Mouse (Mus musculus) CD4-positive helper T cell, adult 2 months (primary cell): ENCODE data around the gene Coro1a.

Experiments
- DNase-seq: peaks from one replicate; pipeline ENCODE4 v3.0.0-alpha.2; 2012; ENCODE audit warnings: low read depth, missing footprints, low spot score

Coro1a gene

DNA sequence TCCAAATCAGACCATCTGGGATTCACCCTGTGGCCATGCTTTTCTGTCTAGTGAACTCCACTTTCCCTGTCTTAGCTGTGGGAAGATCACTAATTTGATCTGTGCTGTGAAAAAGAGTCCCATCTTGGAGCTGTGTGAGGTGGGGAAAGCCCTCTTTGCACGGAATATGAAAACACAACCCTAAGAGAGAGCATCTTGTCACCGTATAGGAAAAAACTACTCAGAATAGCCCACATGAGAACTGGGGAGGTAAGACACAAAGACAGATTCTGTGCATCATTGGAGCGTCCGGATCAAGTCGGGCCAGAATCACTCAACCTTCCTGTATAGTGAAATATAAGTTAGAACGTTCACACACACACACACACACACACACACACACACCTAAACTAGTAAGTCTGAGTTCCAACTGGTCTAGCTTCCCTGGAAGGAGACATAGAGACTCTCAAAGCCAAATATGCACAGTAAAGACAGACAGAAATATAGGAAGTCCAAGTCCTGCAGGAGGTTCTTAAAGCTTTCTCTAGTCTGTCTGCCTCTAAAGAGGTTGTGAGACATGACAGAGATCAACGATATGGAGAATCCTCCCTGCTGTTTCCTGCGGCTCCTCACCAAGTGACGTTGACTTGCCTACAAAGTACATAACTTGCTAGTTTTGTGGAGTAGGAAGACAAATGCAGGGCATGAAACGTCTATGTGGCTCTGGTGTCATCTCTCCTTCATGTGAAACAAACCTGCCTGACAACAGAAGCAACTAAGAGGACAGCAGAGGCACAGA is 777 bp upstream of the Coro1a start:
- DNase-seq: peak; percentile 68

DNA sequence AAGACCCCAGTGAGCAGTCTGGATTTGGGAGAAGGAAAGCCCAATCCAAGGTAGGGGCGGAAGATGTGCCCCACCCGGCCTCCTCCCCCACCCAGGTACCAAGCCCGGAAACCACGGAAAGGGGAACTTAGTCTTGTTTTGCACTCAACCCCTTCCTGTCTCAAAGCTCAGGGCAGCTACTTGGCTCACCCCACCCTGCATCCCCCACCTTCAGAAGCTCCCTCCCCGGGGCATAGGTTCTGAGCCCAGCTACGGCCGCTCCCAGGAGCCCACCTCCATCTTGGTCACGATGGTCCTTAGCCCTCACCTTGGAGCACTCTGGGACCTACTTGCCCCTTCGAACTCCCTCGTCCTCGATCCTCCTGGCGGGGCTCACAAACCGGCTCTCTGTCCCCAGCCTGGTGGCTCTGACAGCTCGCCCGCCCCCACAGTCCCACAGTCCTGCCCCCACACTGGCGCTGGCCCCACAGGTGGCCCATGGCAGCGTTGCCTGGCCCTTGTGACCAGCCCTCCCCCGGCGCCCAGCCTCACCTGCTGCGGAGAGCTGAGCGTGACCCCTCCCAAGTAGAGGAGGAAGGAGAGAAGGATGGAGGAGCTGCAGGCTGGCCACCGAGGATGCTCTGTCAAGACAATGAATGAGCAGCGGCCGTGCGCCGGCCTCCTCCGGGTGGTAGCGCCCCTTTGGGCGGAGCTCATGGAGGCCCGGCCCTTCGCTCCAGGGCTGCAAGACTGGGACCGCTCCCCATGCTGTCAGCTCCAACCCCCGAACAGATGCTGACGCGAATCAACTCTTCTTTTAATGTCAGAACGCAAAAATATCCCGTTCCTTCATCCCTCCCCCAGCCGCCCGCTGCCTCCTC is 3.2 kb downstream of the Coro1a start:
- DNase-seq: peak; percentile 91

DNA sequence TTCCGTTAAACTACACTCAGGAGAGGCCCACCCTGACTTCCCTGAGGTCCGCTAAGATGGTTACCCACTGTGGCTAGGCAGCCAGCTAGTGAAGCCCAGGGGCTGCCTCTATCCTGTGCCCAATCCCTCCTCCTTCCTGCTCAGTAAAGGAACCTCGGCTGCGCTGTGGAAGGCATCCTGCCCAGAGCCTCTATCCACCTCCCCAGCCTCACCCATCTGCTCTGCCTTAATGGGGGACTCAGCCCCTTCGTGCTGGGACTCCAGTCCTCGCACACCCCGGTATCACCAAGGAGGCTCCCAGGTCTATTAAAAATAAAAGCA is 3.9 kb downstream of the Coro1a start:
- no peak for DNase-seq

DNA sequence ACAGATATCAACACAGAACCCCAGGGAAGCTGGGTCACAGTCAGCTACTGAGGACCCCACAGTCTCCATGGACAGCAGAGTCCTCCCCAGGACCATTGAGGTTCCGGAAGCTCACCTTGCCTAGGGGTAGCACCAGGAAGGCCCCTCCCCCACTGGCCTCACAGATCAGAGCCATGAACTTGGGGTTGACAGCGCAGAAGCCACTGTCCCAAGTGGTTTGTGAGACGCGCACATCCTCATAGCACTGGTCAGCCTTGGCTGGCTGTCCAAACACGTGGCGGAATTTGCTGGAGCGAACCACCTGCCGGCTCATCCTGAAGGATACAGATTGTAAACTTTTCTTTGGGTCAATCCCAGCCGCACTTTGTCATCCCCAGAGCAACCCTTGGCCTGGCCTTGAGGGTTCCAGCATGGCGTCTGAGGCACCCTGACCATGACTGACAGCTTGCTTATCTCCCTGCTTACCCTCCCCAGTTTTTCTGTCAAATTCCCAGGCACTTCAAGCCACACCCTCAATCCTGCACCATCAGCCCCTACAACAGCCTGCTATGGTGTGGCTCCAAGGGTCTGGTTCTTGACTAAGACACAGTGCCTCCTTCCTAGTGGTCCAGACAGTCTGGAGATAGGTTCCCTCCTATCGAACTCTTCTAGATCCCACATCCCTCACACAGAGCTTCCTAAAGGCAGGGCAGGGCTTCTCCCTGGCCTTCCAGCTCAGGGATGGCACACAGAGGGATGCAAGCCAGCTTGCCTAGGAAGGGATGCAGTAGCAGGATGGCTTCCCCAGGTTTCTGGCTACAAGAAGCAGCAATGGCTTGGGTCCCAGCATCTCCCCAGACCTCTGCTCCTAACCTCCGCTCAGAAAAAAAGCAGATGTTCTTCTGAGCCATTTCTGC is 4.5 kb downstream of the Coro1a start:
- peak; percentile 71 for DNase-seq

DNA sequence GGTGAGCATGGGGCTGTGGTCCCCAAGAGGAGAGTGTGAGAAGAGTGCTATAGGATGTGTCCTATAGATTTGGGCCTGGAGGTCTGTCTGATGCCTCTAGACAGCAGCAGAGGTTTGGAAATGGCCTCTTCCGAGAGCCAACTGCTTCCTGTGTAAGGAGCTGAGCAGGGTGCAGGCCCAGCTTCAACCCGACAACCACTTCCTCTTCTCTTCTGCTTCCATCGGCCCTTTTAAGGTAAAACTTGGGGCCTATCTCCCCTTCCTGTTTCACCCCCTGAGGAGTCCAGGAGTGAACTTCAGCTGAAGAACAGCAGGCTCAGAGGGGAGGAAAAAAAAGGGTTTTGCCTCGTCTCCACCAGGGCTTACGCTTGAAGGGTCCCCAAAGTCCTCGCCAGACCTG is 5.2 kb downstream of the Coro1a start:
- DNase-seq: peak; percentile 91

DNA sequence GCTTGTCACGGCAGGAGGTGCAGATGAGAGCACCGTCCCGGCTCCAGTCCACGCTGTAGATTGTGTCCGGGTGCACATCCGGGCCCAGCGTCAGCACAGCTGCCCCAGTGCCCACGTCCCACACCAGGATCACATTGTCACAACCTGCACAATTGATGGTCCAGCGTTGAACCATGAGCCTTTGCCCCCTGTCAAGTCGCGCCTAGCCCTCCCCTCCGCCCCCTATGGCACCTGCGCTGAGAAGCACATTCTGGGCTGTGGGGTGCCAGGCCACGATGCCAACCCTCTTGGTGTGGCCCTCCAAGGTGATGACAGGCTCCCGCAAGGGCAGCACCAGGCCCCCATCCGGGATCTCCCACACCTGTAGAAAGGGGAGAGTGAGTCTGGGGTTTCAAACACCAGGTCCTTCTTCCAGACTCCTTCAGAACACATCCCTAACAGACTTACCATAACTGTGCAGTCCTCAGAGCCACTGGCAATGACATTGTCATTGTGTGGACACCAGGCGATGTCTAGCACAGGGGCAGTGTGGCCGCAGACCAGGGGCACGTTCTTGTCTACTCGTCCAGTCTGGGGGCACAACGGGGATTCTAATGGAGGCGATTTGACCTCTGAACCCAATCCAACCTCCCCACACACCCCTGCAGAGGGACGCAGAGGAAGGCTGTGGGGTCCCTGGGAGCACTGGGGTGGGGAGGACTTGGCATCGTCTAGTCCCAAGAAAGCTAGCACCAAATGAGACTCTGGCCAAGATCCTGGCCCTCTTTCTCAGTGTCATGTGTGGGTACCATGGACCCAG is 5.8 kb downstream of the Coro1a start:
- DNase-seq: no peak

DNA sequence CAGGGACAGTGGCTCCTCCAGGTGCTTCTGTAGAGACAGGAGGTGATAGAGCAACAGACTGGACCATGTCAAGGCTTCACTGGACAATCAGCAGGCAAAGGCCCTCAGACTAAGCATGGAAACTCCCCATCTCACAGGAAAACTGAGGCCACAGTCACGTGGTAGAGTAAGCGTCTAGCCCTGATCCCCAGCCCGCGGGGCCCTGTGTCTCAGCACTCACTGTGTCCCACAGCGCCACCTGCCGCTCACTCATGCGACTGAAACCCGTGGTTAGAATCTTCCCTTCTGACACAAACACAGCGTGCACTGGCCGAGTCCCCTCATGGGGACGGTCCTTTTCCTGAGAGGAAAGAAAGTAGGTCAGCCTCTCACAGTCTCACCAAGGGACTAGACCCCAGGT is 6.5 kb downstream of the Coro1a start:
- DNase-seq: peak; percentile 94

DNA sequence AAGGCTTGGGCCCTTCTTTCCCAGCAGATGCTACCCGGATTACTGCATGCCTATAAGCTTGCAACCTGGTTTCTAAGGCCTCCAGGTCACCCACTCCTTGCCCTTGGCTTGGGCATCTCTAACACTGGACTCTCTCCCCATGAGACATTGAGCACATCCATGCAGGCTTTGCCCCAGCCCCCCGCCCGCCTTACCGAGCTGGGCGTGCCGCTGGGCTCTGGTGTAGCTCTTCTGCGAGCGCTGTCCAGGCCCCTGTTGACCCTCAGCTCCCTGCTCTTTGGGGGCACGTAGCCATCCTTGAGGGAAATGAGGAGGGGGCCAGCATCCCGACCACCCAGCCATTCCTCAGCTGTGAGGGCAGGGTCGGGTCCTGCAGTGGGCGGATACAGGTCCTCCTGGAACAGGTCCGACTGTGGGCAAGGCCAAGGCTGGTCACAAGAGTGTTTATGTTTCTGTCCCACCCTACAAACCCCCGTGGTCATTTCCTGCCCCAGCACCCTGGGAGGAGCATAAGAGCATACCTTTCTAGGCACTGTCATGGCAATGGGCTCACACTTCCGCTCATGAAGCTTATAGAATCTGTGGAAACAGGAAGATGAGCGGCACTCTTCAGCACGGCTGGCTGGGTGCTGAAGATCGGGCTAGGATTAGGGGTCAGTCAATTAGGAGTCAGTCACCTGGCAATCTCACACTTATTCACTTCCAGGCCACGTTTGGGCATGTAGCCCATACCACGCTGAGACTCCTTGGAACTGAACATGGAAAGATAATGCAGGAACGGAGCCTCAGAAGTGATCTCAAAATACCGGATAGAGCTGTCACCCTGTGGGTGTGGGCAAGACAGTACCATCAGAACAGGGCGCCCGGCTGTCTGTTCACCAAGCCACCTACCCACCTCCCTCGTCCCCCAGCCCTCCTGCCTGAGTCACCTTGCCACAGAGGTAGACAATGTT is 7.2 kb downstream of the Coro1a start:
- peak; percentile 39 for DNase-seq

DNA sequence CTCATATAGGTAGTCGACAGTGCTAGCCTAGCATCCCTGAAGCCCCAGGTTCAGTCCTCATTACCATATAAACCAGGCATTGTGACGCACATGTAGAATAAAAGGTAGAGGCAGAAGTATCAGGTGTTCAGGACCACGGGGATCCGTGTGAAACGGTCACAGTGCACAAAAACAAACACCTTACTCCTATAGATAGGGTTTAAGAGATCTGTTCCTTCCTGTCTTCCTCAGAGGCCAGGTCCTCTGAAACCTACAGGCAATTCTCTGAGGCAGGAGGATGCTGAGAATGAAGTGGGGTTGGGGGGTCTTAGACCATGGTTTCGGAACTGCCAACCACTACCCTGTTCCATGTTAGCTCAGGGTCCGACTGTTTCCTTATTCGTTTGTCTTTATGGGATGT is 9.7 kb downstream of the Coro1a start:
- DNase-seq: peak; percentile 61

DNA sequence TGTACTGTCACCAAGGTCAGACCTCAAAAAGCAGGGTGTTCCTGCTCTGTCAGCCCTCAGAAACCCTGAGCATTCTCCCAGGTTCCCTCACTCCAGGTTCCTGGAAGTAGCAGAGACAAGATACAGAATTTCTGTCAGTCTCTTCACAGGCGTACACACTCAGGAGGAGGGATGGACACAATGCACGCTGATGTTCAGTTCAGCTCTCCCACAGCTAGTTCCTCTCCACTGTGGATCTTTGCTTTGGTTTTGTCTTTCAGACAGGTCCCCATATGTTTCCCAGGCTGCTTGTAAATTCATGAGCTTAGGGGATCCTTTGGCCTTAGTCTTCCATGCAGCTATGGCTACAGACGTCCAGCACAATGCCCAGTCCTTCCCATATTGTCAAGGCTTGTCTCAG is 10.7 kb downstream of the Coro1a start:
- peak; percentile 23 for DNase-seq

DNA sequence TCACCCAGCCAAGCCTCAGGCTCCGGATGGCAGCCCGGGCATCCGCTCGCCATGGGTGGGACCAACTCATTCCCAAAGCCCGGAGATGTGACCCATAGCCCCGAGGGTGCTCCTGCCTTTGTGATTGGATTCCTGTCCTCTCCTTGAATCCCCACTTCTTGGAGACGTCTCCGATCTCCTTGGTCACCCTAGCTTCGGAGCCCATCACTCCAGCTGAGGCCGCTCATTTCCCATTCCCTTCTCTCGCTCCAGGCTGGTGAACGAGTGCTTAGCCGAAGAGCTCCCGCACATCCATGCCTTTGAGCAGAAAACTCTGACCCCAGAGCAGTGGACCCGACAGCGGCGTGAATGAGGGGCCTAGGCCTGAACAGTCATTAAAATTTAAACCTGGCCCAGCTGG is 11.3 kb downstream of the Coro1a start:
- DNase-seq: no peak

DNA sequence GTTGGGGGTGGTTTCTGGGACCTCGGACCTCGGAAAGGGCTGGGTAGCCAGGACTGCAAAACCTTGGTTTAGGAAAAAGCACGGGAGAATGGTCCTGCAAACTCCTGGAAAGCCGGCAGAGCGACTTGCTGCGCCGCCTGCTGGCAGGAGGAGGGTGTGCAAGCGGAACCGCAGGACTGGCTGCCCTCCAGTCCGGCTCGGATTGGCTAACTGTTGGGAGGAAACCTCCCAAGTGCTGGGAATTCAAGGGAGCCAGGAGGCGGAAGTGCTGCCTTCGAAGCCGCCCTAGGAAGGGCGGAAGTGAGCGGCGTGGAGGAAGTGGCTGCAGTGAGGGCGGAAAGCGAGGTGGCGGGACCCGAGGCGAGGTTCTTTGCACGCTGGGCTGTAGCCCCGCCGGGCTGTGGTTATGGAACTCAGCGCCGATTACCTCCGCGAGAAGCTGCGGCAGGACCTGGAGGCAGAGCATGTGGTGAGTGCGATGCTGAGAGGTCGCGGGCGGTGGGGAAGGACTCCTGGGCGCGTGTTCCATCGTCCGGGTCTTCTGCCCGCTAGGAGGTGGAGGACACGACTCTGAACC is 11.9 kb downstream of the Coro1a start, which contains the start of gene Slx1b:
Slx1b (minus strand) TSS at position 154 of the 577 bp plus-strand sequence.
- peak; percentile 97 for DNase-seq

DNA sequence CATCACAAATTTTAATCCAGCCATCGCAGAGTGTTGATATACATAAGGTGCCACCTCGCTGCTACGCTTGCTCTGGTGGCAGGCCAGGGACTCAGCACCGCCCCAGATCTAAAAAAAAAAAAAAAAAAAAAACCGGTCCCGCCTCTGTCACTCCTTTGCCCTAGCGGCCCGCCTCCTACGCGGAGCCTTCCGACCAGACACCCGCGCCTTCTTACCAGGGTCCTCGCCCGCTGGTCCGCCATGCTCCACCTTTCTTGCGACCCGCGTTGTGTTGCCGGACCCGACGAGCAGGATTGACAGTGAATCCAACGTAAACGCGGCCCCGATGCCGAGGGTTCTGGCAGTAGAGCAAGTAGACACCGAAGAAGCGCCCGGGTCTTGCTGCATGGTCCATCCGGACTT is 12.4 kb downstream of the Coro1a start, which contains the start of gene Bola2:
Bola2 (plus strand) TSS at position 192 of the 402 bp plus-strand sequence.
- DNase-seq: peak; percentile 92

DNA sequence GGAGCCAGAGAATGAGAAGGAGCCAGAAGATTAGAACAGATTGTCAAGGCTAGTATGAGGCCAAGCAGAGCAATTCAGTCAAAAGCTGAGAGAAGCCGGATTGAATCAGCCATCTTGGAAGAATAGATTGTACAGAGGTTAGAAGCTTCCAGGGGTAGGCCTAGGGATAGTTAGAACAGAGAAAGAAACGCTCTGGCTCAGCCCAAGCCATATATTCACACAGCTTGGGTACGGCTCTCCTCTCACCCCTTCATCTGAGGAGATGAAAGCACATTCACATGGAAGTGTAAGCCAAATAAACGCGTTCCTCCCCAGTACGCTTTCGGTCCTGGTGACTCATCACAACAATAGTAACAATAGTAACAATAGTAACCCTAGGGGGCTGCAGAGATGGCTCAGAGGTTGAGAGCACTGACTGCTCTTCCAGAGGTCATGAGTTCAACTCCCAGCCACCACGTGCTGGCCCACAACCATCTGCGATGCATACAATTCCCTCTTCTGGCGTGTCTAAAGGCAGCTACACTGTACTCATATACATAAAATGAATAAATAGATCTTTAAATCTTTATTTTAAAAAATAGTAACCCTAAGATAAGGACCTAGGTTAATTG is 13.0 kb downstream of the Coro1a start:
- DNase-seq: peak; percentile 12

DNA sequence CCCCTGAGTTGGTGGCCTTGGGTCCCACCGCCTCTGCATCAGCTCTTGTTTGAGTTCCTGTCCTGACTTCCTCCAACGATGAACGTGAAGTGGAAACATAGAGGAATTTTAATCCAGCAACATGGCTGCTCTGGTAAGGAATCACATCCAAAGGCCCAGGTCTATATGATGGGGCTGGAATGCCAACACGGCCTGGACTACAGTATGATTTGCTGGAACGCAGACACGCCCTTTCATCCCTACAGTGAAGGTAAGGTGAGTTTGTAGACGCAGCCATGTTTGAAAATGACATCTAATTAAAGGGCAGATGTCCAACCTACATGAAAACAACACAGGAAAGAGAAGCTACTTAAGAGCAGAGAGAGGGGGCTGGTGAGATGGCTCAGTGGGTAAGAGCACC is 13.8 kb downstream of the Coro1a start:
- no peak for DNase-seq

DNA sequence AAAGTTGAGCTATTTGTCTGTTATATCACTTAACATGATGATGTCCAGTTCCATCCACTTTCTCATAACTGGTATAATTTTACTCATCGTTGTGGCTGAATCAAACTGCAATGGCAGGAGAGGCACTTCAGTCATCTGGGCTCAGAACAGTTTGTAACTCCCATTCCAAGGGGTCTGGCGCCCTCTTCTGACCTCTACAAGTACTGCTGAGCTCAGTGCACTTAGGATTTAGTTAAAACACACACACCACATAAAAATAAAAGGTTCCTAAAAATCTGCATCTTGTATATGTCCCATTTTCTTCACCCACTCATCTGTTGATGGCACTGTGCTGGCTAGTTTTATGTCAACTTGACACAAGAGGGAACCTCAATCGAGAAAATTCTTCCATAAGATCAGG is 14.3 kb downstream of the Coro1a start:
- peak; percentile 88 for DNase-seq

DNA sequence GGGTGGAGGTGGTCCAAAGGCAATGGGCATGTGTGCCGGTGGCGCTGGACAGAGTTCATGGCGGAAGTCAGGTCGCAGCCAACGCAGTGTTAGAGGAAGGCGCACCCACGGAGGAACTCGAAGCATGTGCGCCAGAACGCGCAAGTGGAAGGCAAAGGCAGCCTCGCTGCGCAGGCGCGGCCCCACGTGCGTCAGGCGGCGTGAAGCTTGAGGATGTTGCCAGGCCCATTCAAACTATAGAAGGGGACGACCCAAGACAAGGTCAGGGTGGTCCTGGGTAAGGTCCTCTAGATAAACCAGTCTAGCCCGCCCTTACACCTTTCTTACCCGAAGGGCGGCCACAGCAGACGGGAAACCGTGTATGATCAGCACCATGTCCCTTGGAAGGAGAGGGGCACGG is 15.2 kb downstream of the Coro1a start:
- DNase-seq: no peak

DNA sequence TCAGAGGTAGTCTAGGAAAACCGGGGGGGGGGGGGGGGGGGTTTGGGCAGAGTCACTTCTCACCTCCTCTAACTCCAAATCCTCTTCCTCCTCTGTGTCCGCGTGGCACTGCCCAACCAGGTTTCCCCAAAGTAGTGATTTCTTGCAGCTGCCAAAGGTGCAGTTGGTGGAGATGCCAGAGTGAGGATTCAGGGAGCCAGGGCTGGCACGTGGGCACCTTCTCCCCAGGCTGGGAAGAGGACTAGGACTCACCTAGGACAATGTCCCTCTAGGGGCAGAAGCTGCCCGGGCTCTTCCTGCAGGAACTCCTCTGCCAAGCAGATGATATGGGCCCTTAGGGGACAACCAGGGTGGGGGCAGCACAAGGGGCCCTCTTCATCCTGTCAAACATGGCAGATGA is 15.9 kb downstream of the Coro1a start:
- DNase-seq: no peak

DNA sequence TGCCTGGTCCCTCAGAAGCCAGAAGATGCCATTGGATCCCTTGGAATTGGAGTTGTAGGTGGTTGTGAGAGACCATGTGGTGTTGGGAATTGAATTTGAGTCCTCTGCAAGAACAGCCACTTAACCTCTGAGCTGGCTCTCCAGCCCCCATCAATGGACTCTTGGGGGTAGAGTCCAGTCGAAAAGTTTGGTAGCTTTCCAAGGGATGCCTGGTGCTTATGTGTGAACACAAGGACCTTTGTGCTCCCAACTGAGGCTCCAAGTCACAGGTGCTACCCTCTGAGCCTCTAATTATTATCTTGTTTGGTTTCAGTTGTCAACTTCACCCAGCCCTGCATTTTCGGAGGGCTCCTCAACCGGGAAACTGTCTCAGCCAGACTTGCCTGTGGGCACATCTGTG is 16.9 kb downstream of the Coro1a start:
- no peak for DNase-seq
